In the genomic region with DNA sequence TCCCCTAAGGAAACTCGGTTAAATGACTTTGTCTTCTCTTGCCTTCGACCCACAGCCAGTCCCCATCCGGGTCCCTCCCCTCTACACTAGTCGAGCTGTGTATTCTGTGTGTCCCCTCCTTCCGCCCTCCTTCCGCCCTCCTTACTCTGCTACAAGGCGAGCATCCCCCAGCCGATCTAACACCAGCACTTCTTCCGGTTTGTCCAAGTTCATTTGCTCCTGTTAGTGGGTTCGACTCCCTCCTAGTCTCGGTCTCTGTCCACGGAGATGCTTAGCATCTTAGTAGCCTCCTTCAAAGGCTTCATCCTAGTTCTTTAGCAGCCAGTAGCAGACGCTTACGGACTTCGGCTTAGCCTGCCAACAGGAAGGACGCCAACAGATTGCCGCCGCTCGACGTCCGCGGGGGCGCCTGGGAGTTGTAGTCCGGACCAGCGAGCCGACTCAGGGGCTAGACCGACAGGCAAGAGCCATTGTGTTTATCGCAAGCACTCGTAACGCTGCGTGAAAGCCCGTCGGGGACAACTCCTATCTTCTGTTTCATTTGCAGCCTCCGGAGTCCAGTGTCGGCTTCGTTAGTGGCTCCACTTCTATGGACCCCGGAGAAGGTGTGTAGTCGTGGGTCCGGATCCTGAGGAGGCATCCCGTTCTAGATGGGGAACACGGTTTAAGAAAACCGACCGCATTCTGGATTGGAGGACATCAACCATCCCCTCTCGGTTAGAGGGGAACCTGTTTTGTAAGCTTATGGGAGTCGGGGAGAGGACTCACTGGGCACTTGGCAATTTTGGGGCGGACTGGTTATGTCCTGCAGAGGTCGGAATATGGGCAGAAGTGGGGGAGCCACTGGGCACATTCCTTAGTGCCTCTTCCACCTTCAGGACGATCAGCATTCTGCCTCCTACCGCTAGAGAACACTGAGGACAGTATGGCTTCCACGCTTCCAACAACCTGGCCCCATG, we compare ENCODE assay signal across 8 mouse cellular contexts. TPM values are rescaled to one million over a fixed set of nuclear protein-coding genes. Genes with fewer than 3 reads are reported as not detected.
DNase-seq lines count a peak whose midpoint lies in the region; ATAC-seq and TF ChIP-seq lines count a peak whose summit lies in the region.

Gene Zfp369 (plus strand): TSS at position 432 of the 959 bp plus-strand sequence.

- peaks cover 27% of the 10 kb centered on the region for H3K36me3 ChIP-seq in megakaryocyte, embryonic 14.5 days (replicated peaks; ENCODE audit: low read length)

- no peaks in the 10 kb centered on the region for H3K4me1 ChIP-seq in cortical plate, adult 2 months (ENCODE audit: control insufficient read depth, insufficient read depth, low read length)
- peaks cover 20% of the 10 kb centered on the region; the same call in 1 of the 2 replicates for H3K4me1 ChIP-seq in megakaryocyte, embryonic 14.5 days

- TF ChIP-seq CTCF in cortical plate, adult 2 months (IDR thresholded peaks at IDR 0.05; ENCODE audit: extremely low read depth, insufficient read depth, low read length): no peak

- H3K27me3 ChIP-seq in megakaryocyte, embryonic 14.5 days (replicated peaks): no peaks in the 10 kb centered on the region

- TF ChIP-seq POLR2A in cortical plate, adult 2 months (IDR thresholded peaks at IDR 0.05; ENCODE audit: extremely low read depth, insufficient read depth, low read length): peak; percentile 63; the same call in 1 of the 2 replicates

- peak; percentile 84 to 86 for DNase-seq in gastrocnemius, adult 8-10 months (ENCODE audit: low spot score in 2 of 2)
- DNase-seq in hindlimb bud, embryonic 11.5 days (ENCODE audit: extremely low spot score, low read depth, low spot score): peak; percentile 50
- peak; percentile 86 to 93 for DNase-seq in left cerebral cortex, adult 8-10 months (ENCODE audit: low spot score in 2 of 2)
- peak; percentile 97 for DNase-seq in right cerebral cortex, postnatal 10 days (ENCODE audit: low spot score in 2 of 2)
- peak; percentile 90 for DNase-seq in urinary bladder, postnatal 25 days (ENCODE audit: low spot score)

- H3K27ac ChIP-seq in cortical plate, adult 2 months (ENCODE audit: insufficient read depth, low read length): peak within 1 kb of the TSS; percentile 72

- peak; percentile 95 for ATAC-seq in activated CD4-positive, CD25-positive, alpha-beta regulatory T cell, adult 4 months

- peak within 1 kb of the TSS; percentile 68 for H3K4me3 ChIP-seq in cortical plate, adult 2 months (ENCODE audit: insufficient read depth, low read length)
- peak within 1 kb of the TSS; percentile 94 for H3K4me3 ChIP-seq in megakaryocyte, embryonic 14.5 days (replicated peaks)

- H3K9me3 ChIP-seq in megakaryocyte, embryonic 14.5 days: no peaks in the 10 kb centered on the region

RNA-seq across cellular contexts. Expression of gene Zfp369, which starts in this region (rescaled TPM):
- polyA plus RNA-seq in activated CD4-positive, CD25-positive, alpha-beta regulatory T cell, adult 4 months (2017; shearing (Covaris generic)): 10 to 100 TPM; 15.4 to 16.8 TPM
- 46.7 and 48.0 TPM in 2 replicates for polyA plus RNA-seq in cortical plate, adult 2 months (2012; rRNA removed)
- 10 to 100 TPM in 3 of 4 experiments, 1 to 10 TPM in 1; 9.9 to 12.9 (median 11.1) TPM for total RNA-seq in gastrocnemius, adult 8-10 months (2022)
- 10 to 100 TPM; 54.3 to 60.0 (median 58.0) TPM for total RNA-seq in left cerebral cortex, adult 8-10 months (2022)
- 1.6 and 6.1 TPM in 2 replicates for polyA plus RNA-seq in megakaryocyte, embryonic 14.5 days (2012; ENCODE audit: insufficient read depth, low replicate concordance)

Comparison
In these comparisons a context has a peak if more than half of its experiments do, and no peak if none do; other contexts are left out.
1. Peak in every context shown above with its lines: DNase-seq, ATAC-seq, H3K4me3 ChIP-seq and H3K27ac ChIP-seq.